Mouse (Mus musculus) c-Kit-negative CD71-positive TER-119-positive erythroid progenitor cells, embryonic 14.5 days (primary cell): ENCODE data around the gene Prss27.
"Not testable (repeated sequence)": the region's sequence is repeated elsewhere in the genome, so short reads cannot be mapped to it uniquely, and the experiment has no call there.

Experiments
- DNase-seq: peaks from one replicate; pipeline ENCODE4 v3.0.0-alpha.2; 2013; ENCODE audit warnings: low read depth, low spot score

The Prss27 gene

DNA sequence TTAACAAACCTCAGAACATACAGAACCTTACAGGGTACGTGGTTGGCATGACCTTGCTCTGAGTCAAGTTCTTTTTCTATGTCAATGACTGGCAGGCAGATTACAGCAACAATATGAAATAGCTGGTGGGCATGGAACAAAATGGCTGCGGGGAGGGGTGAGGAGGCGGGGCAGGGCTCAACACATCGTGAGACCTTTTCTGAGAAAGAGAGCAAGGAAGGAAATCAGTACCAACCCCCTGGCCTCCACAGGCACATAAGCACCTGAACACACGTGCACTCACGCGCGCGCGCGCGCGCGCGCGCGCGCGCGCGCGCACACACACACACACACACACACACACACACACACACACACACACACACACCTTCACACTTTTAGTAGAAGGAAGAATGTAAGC lies 7.4 kb upstream of the Prss27 start:
- DNase-seq = no peak

DNA sequence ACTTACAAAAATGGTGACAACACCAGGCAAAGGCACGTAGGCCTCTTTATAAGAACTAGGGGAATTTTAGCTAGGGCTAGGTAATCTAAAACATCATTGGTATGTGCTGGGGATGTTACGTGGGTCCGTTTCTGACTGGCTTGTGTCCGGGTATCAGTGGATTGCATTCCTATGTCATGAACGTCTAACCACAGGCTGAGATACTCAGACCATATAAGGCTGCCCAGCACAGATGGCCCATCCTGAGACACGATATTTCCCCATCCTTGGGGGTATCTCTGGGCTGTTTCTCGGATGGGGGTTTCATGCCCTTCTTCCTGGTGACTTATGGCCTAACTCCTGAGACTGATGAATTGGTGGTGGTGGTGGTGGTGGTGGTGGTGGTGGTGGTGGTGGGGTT lies 2.9 kb upstream of the Prss27 start:
- DNase-seq = no peak

- DNase-seq = no peak
Observed at GRCm38 (mm10) chr17:24036954-24037353, 990 bp upstream of the Prss27 start.

DNA sequence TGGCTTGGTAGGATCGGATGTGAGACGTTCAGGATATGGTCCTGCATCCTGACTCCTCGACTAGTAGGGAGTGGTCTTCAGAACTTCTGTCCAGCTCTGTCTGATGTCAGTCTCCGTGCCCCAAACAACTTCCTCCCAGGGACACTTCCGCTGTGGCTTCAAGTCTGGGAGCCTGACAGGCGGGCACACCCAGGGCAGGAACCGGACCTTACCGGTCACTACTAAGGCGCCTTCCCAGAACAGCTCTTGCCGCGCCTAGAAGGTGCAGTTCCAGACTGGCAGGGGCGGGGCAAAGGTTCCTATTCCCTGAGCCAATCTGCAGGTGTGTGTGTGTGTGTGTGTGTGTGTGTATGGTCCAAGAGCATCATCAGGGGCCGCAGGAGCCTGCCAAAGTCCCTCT lies 584 bp upstream of the Prss27 start:
- no peak for DNase-seq

DNA sequence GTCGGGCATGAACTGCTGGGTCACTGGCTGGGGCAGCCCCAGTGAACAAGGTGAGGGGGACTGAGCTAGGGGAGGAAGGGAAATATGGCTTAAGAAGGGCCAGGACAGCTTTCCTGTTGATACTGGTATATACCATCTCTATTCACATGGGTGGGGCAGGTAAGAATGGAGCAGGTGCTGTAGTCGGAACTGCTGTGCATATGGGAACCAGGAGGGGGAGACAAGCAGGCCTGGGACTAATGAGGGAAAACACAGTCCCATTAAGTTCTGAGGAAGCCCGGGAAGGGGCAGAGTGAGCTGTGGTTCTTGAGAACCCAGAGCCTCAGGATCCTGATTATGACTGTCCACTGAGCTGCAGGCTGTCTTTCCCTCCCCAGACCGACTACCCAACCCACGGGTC lies 6.5 kb downstream of the Prss27 start:
- DNase-seq = no peak

- DNase-seq = no peak
Observed at GRCm38 (mm10) chr17:24045608-24046007, 7.7 kb downstream of the Prss27 start.

DNA sequence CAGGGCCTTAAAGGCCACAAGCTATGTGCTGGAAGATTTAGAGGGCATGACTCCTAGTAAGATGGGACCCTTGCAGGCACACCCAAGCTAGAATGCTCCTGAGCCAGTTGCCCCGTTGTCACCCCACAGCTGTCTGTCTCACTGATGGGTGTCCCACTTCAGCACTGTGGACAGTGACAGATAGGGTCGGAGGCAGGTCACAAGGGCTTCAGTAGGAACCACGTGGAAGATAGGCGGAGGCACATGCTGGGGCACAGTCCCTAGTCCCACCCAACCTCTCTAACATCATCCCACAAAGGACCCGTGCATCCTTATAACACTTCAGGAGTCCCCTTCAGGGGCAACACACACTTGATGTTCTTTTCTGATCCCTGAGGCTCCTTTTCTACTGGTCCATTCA lies 8.1 kb downstream of the Prss27 start:
- DNase-seq = no peak

DNA sequence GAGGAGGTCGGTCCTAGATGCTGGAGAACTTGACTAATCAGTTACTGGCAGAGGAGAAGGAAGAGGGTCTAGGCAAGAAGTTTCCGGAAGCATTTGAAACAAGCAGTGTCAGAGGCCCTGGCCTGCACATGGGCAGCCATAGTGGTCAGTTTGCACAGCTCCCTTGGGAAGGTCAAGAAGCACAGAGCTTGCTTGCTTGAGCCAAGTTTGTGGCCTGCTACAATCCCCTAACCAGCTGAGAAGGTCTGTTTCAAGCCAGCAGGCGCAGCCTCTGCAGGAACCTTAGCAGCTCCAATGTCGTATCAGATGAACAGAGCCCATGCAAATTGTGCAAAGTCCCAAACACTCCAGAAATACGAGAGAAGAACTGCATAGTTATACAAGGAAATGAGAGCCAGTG lies 10.1 kb downstream of the Prss27 start:
- DNase-seq = no peak

DNA sequence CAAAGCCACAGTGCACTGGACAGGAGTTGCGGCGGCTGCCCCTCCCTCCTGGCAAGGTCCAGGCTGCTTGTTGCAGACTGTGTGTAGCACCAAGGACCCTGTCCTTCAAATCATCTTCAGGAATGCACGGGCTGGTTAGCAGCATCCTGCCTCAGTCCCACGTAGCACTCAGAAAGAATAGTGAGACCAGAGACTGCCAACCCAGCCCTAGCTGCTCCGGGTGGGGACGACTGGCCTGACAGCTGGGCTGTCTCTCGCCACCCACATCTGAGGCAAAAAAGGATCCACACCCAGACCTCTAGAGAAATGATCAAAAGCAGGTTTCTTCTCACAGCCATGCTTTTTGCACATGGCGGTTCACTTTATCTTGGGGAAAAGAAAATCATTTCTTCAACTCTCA lies 11.1 kb downstream of the Prss27 start:
- DNase-seq = no peak

DNA sequence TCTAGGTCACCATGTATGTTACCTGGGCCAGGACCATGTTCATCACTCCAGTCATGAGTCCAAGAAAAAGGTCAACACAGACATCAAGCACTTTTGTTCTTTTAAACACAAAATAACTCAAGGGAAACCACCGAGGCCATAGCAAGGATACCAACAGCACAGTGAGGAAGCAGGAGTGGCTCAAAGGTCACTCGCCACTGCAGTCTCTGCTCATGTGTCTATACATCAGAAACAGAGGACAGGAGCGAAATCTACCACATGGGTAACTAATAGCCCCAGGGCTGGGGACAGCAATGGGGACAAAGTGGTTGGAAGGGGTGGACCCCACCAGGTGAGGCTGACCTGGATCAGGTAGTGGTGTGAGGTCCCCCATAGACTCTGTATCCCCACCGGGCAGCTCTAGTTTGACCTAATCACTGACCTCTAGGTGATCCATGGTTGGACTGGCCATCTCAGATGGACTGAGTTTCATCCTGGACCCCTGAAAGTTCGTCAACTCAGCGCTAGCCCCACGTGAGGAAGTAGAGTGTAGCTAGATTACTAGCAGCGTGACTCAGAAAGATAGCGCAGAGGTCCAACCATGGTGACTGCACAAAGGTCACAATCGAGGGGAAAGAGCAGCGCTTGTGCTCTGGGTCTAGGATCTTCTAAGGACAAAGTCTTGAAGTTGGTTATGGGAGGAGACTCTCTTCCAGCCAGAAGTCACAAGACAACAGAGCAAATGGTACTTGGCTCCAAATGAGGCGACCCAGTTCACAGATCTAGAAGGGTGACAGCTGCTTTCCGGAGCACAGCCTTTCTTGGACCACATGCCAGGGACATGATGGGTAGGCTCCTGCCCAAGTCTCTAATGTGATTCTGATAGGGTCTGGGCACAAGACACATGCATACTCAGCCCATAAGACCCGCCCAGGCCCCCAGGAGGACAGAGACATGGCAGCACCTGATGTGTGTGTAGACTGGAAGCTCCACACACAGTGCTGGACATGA lies 19.0 kb downstream of the Prss27 start:
- DNase-seq = no peak

GRCm38 (mm10) chr17:24057730-24058245 lies 19.8 kb downstream of the Prss27 start:
- no peak for DNase-seq

DNA sequence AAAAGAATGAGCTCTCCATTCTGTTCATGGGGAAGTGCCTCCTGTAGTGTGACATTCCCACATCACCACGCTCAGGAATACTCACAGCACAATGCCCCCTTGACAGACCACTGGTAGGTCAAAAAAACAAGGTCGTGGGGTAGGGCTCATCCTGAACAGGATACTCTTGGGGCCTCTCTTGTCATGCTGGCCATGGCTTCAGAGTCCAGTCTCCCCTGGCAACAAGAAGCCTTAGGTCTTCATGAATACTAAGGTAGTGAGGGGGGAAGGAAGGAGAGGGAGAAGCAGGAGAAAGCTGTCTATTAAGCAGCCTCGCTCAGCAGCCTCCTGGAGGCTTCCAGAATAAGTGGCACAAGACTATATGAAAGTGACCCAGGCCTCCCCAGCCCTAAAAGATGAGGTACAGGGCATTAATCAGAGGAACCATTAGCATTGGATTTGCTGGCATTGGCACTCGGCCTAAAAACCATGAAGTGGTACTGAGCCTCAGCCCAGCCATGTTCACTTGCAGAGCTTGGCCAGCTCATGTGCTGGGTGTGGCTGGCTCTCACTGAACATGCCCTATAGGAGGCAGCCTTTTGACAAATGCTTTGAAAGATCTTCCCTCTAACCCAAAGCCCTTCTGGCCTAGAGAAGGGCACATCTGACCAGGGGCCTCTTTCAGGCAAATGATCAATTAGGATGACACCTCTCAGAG lies 24.7 kb downstream of the Prss27 start:
- no peak for DNase-seq

- DNase-seq = no peak
Observed at GRCm38 (mm10) chr17:24068271-24068670, 30.3 kb downstream of the Prss27 start.

DNA sequence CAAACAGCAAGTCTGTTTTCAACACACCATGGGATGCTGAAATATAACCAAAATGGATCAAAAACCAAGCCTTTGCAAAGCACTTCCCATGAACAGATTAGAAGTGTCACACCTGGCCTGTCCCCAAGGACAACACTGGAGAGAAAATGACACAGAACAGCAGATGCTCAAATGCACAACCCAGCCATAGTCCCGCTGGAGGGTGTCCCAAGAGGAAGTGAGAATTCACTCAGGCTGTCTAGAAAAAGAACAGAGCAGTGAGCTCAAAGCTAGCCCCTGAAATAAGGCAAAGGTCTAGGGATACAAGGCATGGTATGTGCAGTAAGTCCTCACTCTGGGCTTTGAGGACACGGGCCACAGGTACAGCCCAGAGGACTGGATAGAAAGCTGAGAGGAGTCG lies 31.6 kb downstream of the Prss27 start:
- DNase-seq = no peak

DNA sequence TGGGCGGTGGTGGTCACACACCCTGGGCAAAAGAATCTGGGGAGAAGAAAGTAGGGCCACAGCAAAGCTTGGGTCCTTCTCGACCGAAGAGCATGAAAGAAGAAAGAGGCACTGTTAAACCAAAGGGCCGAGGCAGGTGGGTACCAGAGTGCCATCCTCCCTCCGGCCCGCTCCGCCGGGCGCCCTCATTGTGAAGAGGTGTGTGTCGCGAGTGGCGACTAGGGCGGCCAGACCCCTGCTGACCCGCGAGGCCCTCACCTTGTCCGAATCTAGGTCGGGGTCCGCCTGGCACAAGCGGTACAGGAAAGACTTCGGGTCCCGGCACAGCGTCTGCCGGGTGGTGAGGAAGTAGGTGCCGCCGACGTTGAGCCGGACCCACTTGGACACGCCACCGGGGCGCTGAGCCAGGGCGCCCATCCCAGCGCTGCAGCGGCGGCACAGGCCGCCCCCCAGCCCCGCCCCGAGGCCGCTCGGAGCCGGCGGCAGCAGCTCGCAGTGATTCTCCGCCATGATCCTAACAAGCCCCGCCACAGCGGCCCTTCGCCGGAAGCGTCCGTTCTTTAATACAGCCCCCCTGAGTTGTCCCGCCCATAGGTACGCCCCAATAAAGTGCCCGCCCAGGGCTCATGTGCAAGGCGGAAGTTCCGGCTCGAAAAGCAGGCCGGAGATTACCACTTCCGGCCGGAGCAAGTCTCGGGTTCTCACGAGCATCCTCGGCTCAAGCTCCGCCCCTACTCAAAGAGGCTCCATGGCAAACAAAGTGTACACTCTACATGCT lies 35.2 kb downstream of the Prss27 start, which contains the start of gene Kctd5:
Kctd5 (minus strand) TSS at position 567 of the 778 bp plus-strand sequence.
- DNase-seq = peak; percentile 85

DNA sequence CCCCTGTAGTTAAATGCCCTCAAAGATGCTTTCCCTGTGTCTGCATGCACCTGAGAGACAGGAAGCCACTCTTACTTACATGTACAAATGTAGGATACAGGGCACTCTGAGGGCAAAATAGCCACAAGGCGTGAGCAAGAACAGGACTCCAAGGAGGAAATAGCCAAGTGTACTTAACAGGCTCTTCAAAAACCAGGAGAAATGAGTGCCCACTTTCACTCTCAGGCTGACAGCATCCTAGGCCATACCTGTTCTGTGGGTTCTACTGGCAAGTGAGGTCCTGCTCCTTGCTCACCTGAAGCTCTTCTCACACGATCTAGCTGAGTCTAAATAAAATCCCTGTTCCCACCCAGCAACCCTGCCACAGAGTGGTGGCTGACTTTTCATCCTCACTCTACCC lies 39.2 kb downstream of the Prss27 start:
- no peak for DNase-seq

GRCm38 (mm10) chr17:24084593-24084992 lies 46.6 kb downstream of the Prss27 start:
- DNase-seq = no peak

- not testable (repeated sequence) for DNase-seq
Observed at GRCm38 (mm10) chr17:24086399-24086798, 48.5 kb downstream of the Prss27 start.

- DNase-seq = no peak
Observed at GRCm38 (mm10) chr17:24090575-24090974, 52.6 kb downstream of the Prss27 start.
